8 mouse cellular contexts compared by ENCODE assay signal in the genomic region with DNA sequence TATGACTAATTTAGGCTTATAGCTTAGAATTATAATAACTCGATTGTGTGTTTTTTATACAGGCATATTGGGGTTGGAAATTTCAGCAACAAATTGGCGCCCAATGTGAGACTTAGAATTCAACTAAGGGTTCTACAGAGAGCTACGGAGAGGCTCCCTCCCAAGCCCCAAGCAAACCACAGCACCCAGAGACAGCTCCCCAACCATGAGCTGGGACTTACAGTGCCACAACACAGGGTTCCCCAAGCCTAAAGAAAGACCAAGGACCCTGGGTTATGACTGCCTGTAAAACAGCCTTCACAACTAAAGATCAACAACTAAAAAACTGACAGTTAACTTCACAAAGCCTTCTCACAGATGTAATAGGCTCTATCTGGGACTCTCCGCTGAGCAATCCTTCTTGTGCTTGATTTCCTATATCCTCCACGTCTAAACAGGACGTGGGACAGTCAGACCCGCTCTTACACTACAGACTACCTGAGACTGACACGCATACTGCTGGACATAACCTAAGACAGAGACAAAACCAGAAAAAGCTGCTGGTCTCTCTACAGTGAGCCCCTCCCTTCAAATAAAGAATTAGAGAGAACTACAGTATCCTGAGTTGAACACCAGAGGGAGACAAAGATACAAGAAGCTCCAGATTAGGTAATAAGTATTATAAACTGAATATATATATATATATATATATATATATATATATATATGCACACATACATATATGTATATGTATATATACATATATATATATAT. TPM values are rescaled to one million over a fixed set of nuclear protein-coding genes. Genes with fewer than 3 reads are reported as not detected.
DNase-seq lines count a peak whose midpoint lies in the region; ATAC-seq lines count a peak whose summit lies in the region.

No protein-coding gene starts in this region.

- H3K27me3 ChIP-seq in forebrain, embryonic 12.5 days, result no peaks in the 10 kb centered on the region
- H3K27me3 ChIP-seq in forebrain, embryonic 11.5 days (ENCODE audit: control insufficient read depth, insufficient read depth, low read length), result no peaks in the 10 kb centered on the region
- no peaks in the 10 kb centered on the region for H3K27me3 ChIP-seq in lung, embryonic 16.5 days (ENCODE audit: control insufficient read depth, insufficient read depth, low read depth, low read length)

- H3K9me3 ChIP-seq in forebrain, embryonic 12.5 days, result no peaks in the 10 kb centered on the region
- H3K9me3 ChIP-seq in forebrain, embryonic 11.5 days (ENCODE audit: control insufficient read depth, low read length), result no peaks in the 10 kb centered on the region
- no peaks in the 10 kb centered on the region for H3K9me3 ChIP-seq in lung, embryonic 16.5 days (ENCODE audit: control insufficient read depth, low read length)

- no peak overlapping the region for H3K27ac ChIP-seq in forebrain, embryonic 12.5 days
- no peak overlapping the region for H3K27ac ChIP-seq in forebrain, embryonic 11.5 days (ENCODE audit: low read depth, low read length)
- H3K27ac ChIP-seq in lung, embryonic 16.5 days (ENCODE audit: low read length), result no peak overlapping the region

- 62% methylated on average over 8 of the region's 8 CpGs for WGBS in forebrain, embryonic 12.5 days
- WGBS in forebrain, embryonic 11.5 days, result 57% methylated on average over 8 of the region's 8 CpGs
- 51% methylated on average over 8 of the region's 8 CpGs for WGBS in lung, embryonic 16.5 days

- H3K4me3 ChIP-seq in forebrain, embryonic 12.5 days (replicated peaks), result no peak overlapping the region
- no peak overlapping the region for H3K4me3 ChIP-seq in forebrain, embryonic 11.5 days (ENCODE audit: low read depth, low read length)
- no peak overlapping the region for H3K4me3 ChIP-seq in lung, embryonic 16.5 days (ENCODE audit: low read length)

- no peaks in the 10 kb centered on the region for H3K4me1 ChIP-seq in forebrain, embryonic 12.5 days
- H3K4me1 ChIP-seq in forebrain, embryonic 11.5 days (replicated peaks; ENCODE audit: control insufficient read depth, insufficient read depth, low read length), result no peaks in the 10 kb centered on the region
- no peaks in the 10 kb centered on the region for H3K4me1 ChIP-seq in lung, embryonic 16.5 days (replicated peaks; ENCODE audit: control insufficient read depth, insufficient read depth, low read length)

- ATAC-seq in forebrain, embryonic 12.5 days (ENCODE audit: low FRiP score), result peak; percentile 55; the same call in 1 of the 2 replicates
- ATAC-seq in forebrain, embryonic 11.5 days (replicated peaks; ENCODE audit: low FRiP score), result no peak
- 0 out of 2 replicates have a peak, but pooled peaks have one; percentile 23 for ATAC-seq in lung, embryonic 16.5 days (ENCODE audit: low read depth)

- H3K36me3 ChIP-seq in forebrain, embryonic 12.5 days (replicated peaks), result no peaks in the 10 kb centered on the region
- H3K36me3 ChIP-seq in forebrain, embryonic 11.5 days (ENCODE audit: control insufficient read depth, insufficient read depth, low read length), result no peaks in the 10 kb centered on the region
- H3K36me3 ChIP-seq in lung, embryonic 16.5 days (ENCODE audit: control insufficient read depth, insufficient read depth, low read length), result no peaks in the 10 kb centered on the region

- no peak overlapping the region for H3K9ac ChIP-seq in forebrain, embryonic 12.5 days
- H3K9ac ChIP-seq in forebrain, embryonic 11.5 days (ENCODE audit: low read length), result no peak overlapping the region
- H3K9ac ChIP-seq in lung, embryonic 16.5 days (ENCODE audit: low read length), result no peak overlapping the region

- no peak for DNase-seq in forebrain, embryonic 11.5 days (ENCODE audit: low spot score)
- no peak for DNase-seq in lung, postnatal 4 days
- peak; percentile 45 for DNase-seq in embryo, embryonic 11 days
- DNase-seq in naive thymus-derived CD4-positive, alpha-beta T cell, adult 2 months (ENCODE audit: low read depth), result peak; percentile 66
- no peak for DNase-seq in cerebellum, postnatal 25 days
- DNase-seq in kidney, adult 18-20 months, result no peak

- H3K4me2 ChIP-seq in forebrain, embryonic 12.5 days, result no peak overlapping the region
- H3K4me2 ChIP-seq in forebrain, embryonic 11.5 days (ENCODE audit: low read depth, low read length, severe bottlenecking), result no peak overlapping the region
- H3K4me2 ChIP-seq in lung, embryonic 16.5 days (ENCODE audit: low read depth, low read length), result no peak overlapping the region

RNA-seq across cellular contexts. Expression of a gene that starts 13.6 kb away (rescaled TPM):
- 36.3 and 41.2 TPM in 2 replicates for polyA plus RNA-seq in forebrain, embryonic 12.5 days (2016; fragmentation: Nextera tagmentation; extraction: Ambion mirVana)
- 41.0 and 41.1 TPM in 2 replicates for polyA plus RNA-seq in forebrain, embryonic 11.5 days (2014; fragmentation: Nextera tagmentation; extraction: Ambion mirVana)
- polyA plus RNA-seq in lung, embryonic 16.5 days (2015; fragmentation: Nextera tagmentation; extraction: Ambion mirVana), result 36.8 and 37.0 TPM in 2 replicates

Comparison
In these comparisons a context has a peak if more than half of its experiments do, and no peak if none do; other contexts are left out.
1. DNase-seq: peak in embryo, embryonic 11 days (single experiment) and naive thymus-derived CD4-positive, alpha-beta T cell, adult 2 months (single experiment); none in forebrain, embryonic 11.5 days (single experiment), lung, postnatal 4 days (0 of 2), cerebellum, postnatal 25 days (0 of 2) and kidney, adult 18-20 months (single experiment).